In the genomic region with DNA sequence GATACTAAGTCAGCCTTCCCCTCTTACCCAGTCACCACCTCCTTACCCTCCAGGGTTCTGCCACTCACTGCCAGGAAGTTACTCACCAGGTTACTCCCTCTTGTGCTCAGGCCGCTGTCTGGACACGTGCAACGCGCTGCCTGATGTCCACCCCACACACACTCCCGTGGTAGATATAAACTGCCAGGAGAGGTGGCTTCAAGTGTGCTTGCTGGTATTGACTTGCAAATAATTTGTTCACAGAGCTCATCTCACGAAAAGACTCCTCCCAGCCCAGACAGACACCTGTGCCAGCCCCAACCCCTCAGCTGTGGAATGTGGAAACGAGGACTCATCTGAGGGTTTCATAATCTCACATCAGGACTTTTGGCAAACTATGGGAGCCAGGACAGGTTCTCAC, we compare ENCODE assay signal across 12 mouse cellular contexts. TPM values are rescaled to one million over a fixed set of nuclear protein-coding genes. Genes with fewer than 3 reads are reported as not detected.
DNase-seq lines count a peak whose midpoint lies in the region; ATAC-seq and TF ChIP-seq lines count a peak whose summit lies in the region.
"Had no signal": no experiment of that assay in that cellular context is flagged by ENCODE, and none has a peak within 500 bp of the region (broad histone marks: within the 10 kb centered on the region; RNA-seq: fewer than 3 reads in every experiment).

No protein-coding gene starts in this region.

- peaks cover 70% of the 10 kb centered on the region for H3K4me1 ChIP-seq in kidney, postnatal 0 days (replicated peaks; ENCODE audit: insufficient read depth, low read length)
- H3K4me1 ChIP-seq: forebrain, embryonic 15.5 days had no signal

- 50% methylated on average over 7 of the region's 7 CpGs for WGBS in kidney, postnatal 0 days

- peak overlapping the region; percentile 63; the same call in 1 of the 2 replicates for H3K27ac ChIP-seq in kidney, postnatal 0 days
- H3K27ac ChIP-seq in left cerebral cortex, adult 2 months, result no peak overlapping the region
- H3K27ac ChIP-seq: forebrain, embryonic 15.5 days; hindbrain, embryonic 15.5 days had no signal

- no peak overlapping the region for H3K4me3 ChIP-seq in kidney, postnatal 0 days (replicated peaks; ENCODE audit: low read depth, low read length)
- H3K4me3 ChIP-seq in left cerebral cortex, adult 2 months, result no peak overlapping the region
- H3K4me3 ChIP-seq: forebrain, embryonic 15.5 days; hindbrain, embryonic 15.5 days had no signal

- no peaks in the 10 kb centered on the region for H3K9me3 ChIP-seq in kidney, postnatal 0 days (replicated peaks; ENCODE audit: low read length)
- H3K9me3 ChIP-seq: forebrain, embryonic 15.5 days; hindbrain, embryonic 15.5 days had no signal

- H3K4me2 ChIP-seq in kidney, postnatal 0 days (ENCODE audit: low read length), result no peak overlapping the region
- H3K4me2 ChIP-seq: forebrain, embryonic 15.5 days; hindbrain, embryonic 15.5 days had no signal

- no peak for ATAC-seq in kidney, postnatal 0 days (replicated peaks; ENCODE audit: low FRiP score, low read depth)
- ATAC-seq in CD4-positive, CD25-positive, alpha-beta regulatory T cell, adult 4 months, result peak; percentile 19
- ATAC-seq: activated CD4-positive, CD25-positive, alpha-beta regulatory T cell, adult 4 months; forebrain, embryonic 15.5 days had no signal

- no peak for DNase-seq in kidney, postnatal 0 days (ENCODE audit: low spot score)
- no peak for DNase-seq in kidney, postnatal 10 days
- DNase-seq in ZHBTc4 (ENCODE audit: low read depth, low spot score), result peak; percentile 40
- DNase-seq in lung, postnatal 10 days, result peak; percentile 30
- no peak for DNase-seq in left cerebral cortex, adult 9 months (ENCODE audit: low spot score in 2 of 2)
- no peak for DNase-seq in left cerebral cortex, adult 2 months (ENCODE audit: extremely low spot score in 1 of 2, low spot score in 2 of 2)
- DNase-seq: cerebellum, adult 9-10 months had no signal

- H3K36me3 ChIP-seq in kidney, postnatal 0 days (ENCODE audit: insufficient read depth, low read length), result no peaks in the 10 kb centered on the region
- H3K36me3 ChIP-seq: forebrain, embryonic 15.5 days; hindbrain, embryonic 15.5 days had no signal

- TF ChIP-seq CTCF in kidney, postnatal 0 days (IDR thresholded peaks at IDR 0.05; ENCODE audit: low read depth), result no peak
- TF ChIP-seq CTCF in left cerebral cortex, adult 2 months (IDR thresholded peaks at IDR 0.05), result no peak

- H3K27me3 ChIP-seq in kidney, postnatal 0 days (ENCODE audit: insufficient read depth, low read length), result no peaks in the 10 kb centered on the region
- H3K27me3 ChIP-seq: forebrain, embryonic 15.5 days; hindbrain, embryonic 15.5 days had no signal

- no peak overlapping the region for H3K9ac ChIP-seq in kidney, postnatal 0 days (ENCODE audit: low read depth, low read length)
- H3K9ac ChIP-seq: forebrain, embryonic 15.5 days; hindbrain, embryonic 15.5 days had no signal

- intact Hi-C loops in left cerebral cortex, adult 2 months (cut with DNase I), result no loop called here

RNA-seq across cellular contexts. Expression of gene Ggta1, which starts 17.4 kb away (rescaled TPM):
- polyA plus RNA-seq in kidney, postnatal 0 days (2015; fragmentation: Nextera tagmentation; extraction: Ambion mirVana), result 16.2 and 16.5 TPM in 2 replicates
- 10 to 100 TPM; 19.3 to 28.4 TPM for polyA plus RNA-seq in CD4-positive, CD25-positive, alpha-beta regulatory T cell, adult 4 months (2017; shearing (Covaris generic))
- 1 to 10 TPM; 2.6 to 4.0 TPM for total RNA-seq in left cerebral cortex, adult 2 months (2021)

RNA-seq across cellular contexts. Expression of gene 4930402F06Rik, which starts 48.6 kb away (rescaled TPM):
- not detected in 2 replicates for polyA plus RNA-seq in kidney, postnatal 0 days (2015; fragmentation: Nextera tagmentation; extraction: Ambion mirVana)
- not detected for polyA plus RNA-seq in CD4-positive, CD25-positive, alpha-beta regulatory T cell, adult 4 months (2017; shearing (Covaris generic))
- total RNA-seq in left cerebral cortex, adult 2 months (2021), result not detected
- total RNA-seq: left cerebral cortex, postnatal 25 days had no signal
- polyA plus RNA-seq: activated CD4-positive, CD25-positive, alpha-beta regulatory T cell, adult 4 months; forebrain, embryonic 15.5 days; hindbrain, embryonic 15.5 days had no signal

Comparison
In these comparisons a context has a peak if more than half of its experiments do, and no peak if none do; other contexts are left out.
1. DNase-seq: peak in ZHBTc4 (single experiment) and lung, postnatal 10 days (single experiment); none in kidney, postnatal 0 days (single experiment), kidney, postnatal 10 days (single experiment), left cerebral cortex, adult 9 months (0 of 2) and left cerebral cortex, adult 2 months (0 of 2).